Mouse (Mus musculus) urinary bladder, postnatal 0 days (tissue): Measurements from ENCODE around the gene Cyp11a1. TPM values are rescaled to one million over a fixed set of nuclear protein-coding genes. Genes with fewer than 3 reads are reported as not detected.

Experiments used
- polyA plus RNA-seq: library from polyadenylated mRNA; unstranded; fragments of >200 nt; fragmentation: Nextera tagmentation; extraction: Ambion mirVana; gene quantifications from 2 replicates; pipeline ENCODE4 v1.2.1, GENCODE M21; 2015

Cyp11a1 gene
- polyA plus RNA-seq, result 1.2 and 5.2 TPM in 2 replicates

GRCm38 (mm10) chr9:58005753-58006461, at the start of gene Cyp11a1:
Gene Cyp11a1, plus strand, starts transcription at chr9:58006411.

GRCm38 (mm10) chr9:58063531-58063930, 57.3 kb downstream of the Cyp11a1 start, which contains the start of gene Stra6:
Gene Stra6, plus strand, starts transcription at chr9:58063788.

Other genes with a start within 250 kb of the Cyp11a1 start
- gene Clk3, start 240.6 kb upstream of the Cyp11a1 start, polyA plus RNA-seq, result 37.7 and 45.8 TPM in 2 replicates
- gene Arid3b, start 169.6 kb upstream of the Cyp11a1 start, polyA plus RNA-seq, result 3.8 and 5.1 TPM in 2 replicates
- gene Ubl7, start 95.4 kb upstream of the Cyp11a1 start, polyA plus RNA-seq, result 87.3 and 88.9 TPM in 2 replicates
- 0.19 and 0.49 TPM in 2 replicates for gene Sema7a, start 66.3 kb upstream of the Cyp11a1 start, polyA plus RNA-seq
- 0.07 and 0.12 TPM in 2 replicates for gene Stra6, start 57.4 kb downstream of the Cyp11a1 start, polyA plus RNA-seq
- not detected in 2 replicates for gene Ccdc33, start 112.4 kb downstream of the Cyp11a1 start, polyA plus RNA-seq
- 85.1 and 85.6 TPM in 2 replicates for gene Islr, start 197.9 kb downstream of the Cyp11a1 start, polyA plus RNA-seq
- gene Islr2, start 197.9 kb downstream of the Cyp11a1 start, polyA plus RNA-seq, result 0.11 and 0.18 TPM in 2 replicates
- gene Pml, start 243.4 kb downstream of the Cyp11a1 start, polyA plus RNA-seq, result 10.4 and 10.8 TPM in 2 replicates
- gene Stoml1, start 246.8 kb downstream of the Cyp11a1 start, polyA plus RNA-seq, result 33.5 and 34.3 TPM in 2 replicates